Mouse (Mus musculus) spleen, adult 2 months (tissue): Measurements from ENCODE around the gene Fkbp14.

Experiments
- CTCF ChIP-seq: fragments of 200-500 bp; IDR thresholded peaks from 2 replicates; pipeline ENCODE4 v1.5.1; 2011; ENCODE audit warnings: mild to moderate bottlenecking, inconsistent platforms; ENCODE audit not compliant: insufficient read depth, insufficient read length, insufficient replicate concordance; ENCODE audit errors: extremely low read depth
- POLR2A ChIP-seq: fragments of 200-500 bp; IDR thresholded peaks from 2 replicates; pipeline ENCODE4 v1.6.1; 2011; ENCODE audit warnings: low read depth, low read length, inconsistent platforms

DNA sequence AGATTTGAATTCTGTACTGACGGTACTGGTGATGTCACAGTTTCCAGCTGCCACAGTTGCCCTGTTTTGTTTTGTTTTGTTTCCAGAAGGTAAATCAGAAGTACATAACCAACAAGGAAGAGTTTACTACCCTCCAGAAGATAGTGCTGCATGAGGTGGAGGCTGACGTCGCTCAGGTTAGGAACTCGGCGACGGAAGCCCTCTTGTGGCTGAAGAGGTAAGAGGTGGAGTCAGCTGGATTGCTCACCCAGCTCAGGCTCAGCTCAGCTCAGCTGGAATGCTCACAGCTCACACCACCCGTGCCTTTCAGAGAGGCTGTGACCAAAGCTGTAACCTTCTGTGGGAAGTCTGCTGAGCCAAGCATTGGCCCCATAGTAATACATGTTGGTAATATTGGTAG lies 32.6 kb upstream of the Fkbp14 start:
- TF ChIP-seq CTCF, result no peak
- TF ChIP-seq POLR2A, result no peak
